Mouse (Mus musculus): ENCODE data around the gene Syne3. TPM values are rescaled to one million over a fixed set of nuclear protein-coding genes. Genes with fewer than 3 reads are reported as not detected.
A peak's percentile ranks its signal among the peaks of the same experiment; 100 is the strongest.

Syne3 gene
- total RNA-seq, 2 experiments from 2014 or later = 16.5 to 18.2 TPM

DNA sequence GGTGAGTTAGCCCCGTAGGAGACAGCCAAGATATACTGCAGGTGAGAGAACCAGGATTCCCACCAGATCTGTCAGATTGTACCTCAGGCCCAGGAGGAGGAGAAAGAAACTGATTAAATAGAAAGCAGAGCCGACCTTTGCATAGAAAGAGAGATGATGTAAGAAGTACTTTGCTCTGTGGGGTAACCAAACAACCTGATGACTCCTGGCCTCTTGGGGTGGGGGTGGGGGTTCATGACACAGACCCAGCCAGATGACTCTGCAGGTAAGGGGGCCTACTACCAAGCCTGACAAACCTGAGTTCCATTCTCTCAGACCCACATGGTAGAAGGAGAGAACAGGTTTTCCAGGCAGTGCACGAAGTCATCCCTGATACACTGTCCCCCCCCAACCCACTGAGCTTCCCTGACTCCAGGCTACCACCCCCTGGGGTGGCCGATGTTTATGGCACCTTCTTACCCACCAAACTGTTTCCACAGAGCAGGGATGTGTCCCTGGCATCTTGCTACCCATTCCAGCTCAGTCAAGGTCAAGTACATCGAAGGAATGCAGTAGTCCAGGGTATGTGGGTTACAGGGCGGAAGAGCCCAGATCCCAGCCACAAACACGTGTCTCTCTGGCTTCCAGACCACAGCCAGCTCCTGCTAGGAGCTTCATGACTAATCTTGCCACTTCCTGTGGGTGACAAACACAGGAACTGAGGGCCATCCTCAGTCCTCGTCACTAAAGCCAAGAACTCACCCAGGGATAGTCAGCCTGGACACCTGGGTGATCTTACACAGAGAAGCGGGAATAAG lies 8.9 kb downstream of the Syne3 start:
- DNase-seq = peak; percentile 59 to 65

GRCm38 (mm10) chr12:104999171-104999570 lies 10.4 kb downstream of the Syne3 start:
- no peak for DNase-seq

DNA sequence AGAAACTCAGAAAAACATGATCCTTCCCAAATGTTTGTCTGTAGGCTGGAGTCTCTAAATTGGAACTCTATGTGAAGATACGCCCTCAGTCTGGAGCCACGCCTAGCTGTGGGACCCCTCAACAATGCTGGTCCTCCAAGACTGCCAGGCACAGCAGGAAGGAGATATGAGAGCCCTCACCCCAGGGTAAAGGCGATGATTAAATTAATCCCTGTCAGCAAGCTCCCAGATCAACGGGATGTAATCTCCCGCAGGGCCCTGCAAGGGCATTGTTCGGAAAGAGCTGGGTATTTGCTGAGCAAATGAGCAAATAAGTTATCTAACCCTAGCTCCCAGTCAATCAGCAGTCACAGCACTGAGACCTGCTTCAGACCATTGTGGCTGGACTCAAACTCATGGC lies 11.1 kb downstream of the Syne3 start:
- no peak for DNase-seq

DNA sequence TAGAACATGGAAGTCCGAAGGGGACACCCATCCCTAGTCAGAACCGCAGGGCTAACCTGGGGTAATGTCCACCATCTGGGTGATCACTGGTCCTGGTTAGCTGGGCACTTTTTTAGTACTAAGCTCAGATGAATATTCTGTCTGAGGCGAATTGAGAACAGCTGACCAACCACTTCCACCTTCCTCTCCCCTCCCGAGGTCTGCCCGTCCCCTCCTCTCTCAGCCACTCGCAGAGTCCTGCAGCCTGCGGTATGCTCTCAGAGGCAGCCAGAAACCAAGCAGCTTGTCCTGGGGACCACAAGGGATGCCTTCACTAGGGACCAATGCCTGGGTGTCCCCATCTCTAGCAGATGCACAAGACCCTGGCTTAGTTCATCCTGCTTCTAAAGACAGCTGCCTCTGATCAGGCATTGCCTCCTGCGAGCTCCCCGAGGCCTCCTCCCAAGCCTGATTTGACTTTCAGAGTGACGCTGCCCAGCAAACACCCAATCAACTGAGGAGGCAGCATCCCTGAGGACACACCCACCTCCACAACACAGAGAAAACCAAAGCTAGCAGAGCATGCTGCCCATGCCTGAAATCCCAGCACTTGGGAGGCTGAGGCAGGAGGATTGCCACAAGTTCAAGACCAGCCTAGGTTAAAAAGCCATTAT lies 11.8 kb downstream of the Syne3 start:
- no peak for DNase-seq

- no peak for DNase-seq
These were observed 12.4 kb downstream of the Syne3 start for GRCm38 (mm10) chr12:104997159-104997558.

DNA sequence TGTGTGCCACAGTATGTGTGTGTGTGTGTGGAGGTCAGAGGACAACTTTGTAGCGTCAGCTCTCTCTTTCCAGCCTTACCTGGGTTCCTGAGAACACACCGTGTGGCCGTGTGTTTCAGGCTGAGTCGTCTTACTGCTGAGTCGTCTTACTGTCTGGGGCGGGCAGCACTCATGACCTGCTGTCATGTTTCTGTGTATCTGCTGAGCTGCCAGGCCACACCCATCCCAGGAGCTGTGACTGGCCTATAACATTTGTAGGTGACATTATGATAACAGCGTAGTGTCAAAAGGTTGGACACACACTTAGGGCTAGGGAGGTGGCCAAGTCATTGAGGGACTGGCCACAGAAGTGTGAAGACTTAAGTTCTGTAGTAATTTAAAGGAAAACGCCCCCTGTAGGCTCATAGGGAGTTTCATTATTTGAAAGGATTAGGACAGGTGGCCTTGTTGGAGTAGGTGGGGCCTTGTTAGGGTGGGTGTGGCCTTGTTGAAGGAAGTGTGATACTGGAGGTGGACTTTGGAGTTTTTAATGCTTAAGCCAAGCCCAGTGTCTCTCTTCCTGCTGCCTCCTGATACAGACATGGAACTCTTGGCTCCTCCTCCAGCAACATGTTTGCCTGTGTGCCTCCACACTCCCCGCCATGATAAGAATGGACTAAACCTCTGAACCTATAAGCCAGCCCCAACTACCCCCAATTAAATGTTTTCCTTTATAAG lies 13.4 kb downstream of the Syne3 start:
- no peak for DNase-seq

DNA sequence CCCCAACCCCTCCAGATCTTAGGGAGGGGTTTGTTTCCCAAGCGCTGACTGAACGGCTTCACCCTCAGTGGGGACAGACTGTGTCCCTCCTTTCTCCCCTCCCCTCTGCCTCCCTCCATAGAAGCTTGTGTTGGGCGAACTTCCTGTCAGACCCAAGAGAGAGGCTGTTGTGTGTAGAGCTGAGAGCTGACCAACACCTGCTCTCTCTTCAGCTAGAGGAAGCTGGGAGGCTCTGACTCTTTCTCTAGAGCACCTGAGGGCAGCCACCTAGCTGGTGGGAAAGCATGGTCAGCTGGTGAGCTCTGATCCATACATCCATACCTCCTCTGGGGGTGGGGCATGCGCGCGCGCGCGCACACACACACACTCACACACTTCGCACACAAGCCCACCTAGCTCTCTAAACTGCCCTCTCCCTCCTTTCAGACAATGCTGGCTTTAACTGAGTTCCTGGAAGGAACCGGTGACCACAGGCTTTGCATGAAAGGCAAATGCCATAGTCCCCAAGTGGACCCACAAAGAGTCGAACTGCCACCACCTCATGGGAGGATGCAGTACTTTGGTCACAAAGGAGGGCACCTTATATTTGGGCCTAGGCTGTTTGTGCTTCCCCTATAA lies 14.2 kb downstream of the Syne3 start:
- DNase-seq = no peak

- DNase-seq = peak; percentile 40 to 62
These were observed 16.8 kb downstream of the Syne3 start for GRCm38 (mm10) chr12:104992838-104993237.

GRCm38 (mm10) chr12:104992123-104992741 lies 17.4 kb downstream of the Syne3 start:
- DNase-seq = peak in 1 of 2 experiments; percentile 57

DNA sequence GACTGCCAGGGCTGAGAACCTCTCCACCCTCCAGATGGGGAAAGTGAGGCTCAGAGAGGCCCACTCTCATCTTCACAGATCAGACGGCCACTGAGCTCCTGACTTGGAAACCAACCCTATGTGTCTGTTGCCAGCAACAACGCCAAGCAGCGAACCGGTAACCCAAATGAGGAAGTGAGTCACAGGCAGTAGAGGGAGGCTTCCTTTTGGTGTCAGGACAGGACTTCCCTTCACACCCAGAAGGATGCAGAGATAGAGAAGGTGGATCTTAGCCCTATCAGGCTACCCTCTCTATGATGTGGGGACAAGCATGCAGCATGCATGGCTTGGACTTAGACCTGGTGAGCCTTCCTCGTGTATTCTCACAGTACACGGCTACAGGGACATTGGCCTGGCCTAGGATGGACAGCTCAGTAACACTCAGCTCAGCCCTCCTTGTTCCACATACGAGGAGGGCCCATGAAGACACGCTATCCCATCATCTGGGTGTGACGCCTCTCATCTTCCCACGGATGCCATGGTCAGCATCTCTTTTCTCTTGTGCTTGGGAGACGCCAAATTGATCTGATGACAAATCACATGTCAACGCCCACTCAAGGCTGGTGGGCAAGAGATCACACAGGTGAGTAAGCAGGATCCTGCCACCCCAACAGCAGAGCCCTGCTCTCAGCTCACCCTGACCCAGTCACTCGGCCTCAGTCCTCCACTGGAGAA lies 18.7 kb downstream of the Syne3 start:
- DNase-seq = no peak

- no peak for DNase-seq
These were observed 21.7 kb downstream of the Syne3 start for GRCm38 (mm10) chr12:104987936-104988335.

DNA sequence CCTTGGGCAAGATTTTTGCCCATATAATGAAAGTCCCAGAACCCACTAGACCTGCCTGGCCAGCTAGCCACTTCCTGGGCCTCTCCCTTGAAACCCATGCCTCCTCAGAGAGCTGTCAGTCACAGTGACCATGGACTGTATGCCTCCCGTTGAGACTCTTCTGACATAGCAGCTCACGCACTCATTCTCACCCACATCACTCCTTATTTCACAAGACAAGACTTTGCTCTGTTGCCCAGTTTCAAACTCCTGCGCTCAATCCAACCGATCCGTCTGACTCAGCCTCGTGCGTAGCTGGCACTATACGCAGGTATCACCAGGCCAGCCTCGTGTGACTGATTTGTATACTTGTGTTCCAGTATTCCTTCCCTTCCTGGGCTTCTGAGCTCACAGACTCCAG lies 22.8 kb downstream of the Syne3 start:
- DNase-seq = no peak

GRCm38 (mm10) chr12:104986001-104986400 lies 23.6 kb downstream of the Syne3 start:
- DNase-seq = peak in 1 of 2 experiments; percentile 50

GRCm38 (mm10) chr12:104985088-104985487 lies 24.5 kb downstream of the Syne3 start:
- no peak for DNase-seq

DNA sequence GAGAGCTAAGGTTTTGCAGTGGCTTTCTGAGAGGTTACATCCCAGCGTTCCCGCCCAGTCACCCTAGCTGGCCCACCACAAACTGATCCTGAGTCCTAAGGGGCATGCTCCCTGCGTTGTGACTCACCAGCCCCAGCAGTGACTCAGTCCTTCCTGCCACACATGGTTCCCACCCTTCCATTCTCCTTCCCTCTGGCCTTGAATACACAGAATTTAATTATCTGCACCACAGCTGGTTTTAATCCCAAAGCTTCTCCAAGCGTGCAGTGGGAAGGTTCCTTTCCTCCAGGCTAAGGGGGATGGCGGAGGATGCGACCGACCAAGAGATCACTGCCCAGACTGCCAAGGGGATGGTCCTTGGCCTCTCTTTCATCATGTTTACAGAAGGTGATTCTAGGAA lies 26.1 kb downstream of the Syne3 start:
- peak; percentile 81 for DNase-seq

DNA sequence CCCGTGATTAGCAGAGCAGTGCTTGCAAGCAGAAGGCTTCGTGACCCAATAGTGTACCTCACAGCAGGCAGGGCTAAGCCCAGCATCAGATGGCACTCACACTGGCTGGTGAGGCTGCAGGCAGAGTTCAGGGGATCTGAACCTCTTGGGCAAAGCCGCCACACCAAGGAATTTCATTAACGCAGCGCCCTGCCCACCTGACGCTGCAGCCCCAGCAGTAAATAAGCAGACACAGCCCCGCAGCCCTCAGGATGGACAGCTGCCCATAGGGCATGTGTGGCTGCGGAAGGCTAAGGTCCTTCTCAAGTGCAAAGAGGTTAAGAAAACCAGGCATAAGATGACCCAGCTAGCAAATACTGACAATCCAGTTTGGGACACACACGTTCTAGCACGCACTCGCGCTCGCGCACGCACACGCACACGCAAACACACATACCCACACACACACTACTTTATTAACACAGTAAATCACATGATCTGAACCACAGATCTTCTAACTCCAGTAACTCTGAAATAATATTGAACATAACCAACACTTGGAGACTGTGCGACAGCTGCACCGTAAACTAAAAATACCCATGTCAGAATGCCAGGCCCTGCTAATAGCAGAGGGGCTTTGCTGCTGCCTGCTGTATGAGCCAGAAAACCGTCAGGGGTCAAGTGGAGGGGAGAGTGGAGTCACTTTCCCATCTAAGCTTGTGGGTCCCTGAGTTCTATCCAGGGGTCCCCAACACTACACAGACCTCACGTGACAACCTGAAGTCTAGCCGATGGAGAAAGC lies 30.5 kb downstream of the Syne3 start:
- no peak for DNase-seq

- peak; percentile 91 to 93 for DNase-seq
These were observed 31.2 kb downstream of the Syne3 start for GRCm38 (mm10) chr12:104978420-104978819.

GRCm38 (mm10) chr12:104976903-104977302 lies 32.7 kb downstream of the Syne3 start:
- DNase-seq = no peak

DNA sequence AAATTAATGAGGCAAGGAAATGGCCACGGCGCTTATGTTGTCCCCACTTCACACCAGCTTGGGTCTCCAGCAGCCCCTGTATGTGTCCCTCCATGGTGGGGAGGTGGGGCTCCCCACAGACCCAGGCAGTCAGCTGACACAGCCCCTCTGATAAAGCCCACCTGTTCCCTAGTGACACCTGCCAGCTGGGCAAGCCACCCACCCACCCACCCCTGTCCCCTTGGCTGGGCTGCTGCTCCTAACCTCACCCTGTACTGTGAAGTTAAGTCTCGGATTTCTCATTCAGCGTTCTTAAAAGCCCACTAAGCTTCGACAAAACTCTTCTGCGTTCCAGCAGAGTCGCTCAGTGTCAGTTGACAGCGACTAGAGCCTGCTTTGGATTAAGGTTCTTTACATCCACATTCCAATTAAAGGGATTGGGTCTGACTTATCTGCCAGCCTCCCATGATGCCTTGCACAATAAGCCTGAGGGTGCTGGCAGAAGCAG lies 33.2 kb downstream of the Syne3 start:
- no peak for DNase-seq

GRCm38 (mm10) chr12:104972860-104973259 lies 36.7 kb downstream of the Syne3 start:
- DNase-seq = peak in 1 of 2 experiments; percentile 50
